Mouse (Mus musculus) testis, adult 2 months (tissue): ENCODE measurements around the gene Wdr43. TPM values are rescaled to one million over a fixed set of nuclear protein-coding genes. Genes with fewer than 3 reads are reported as not detected.
A peak's percentile ranks its signal among the peaks of the same experiment; 100 is the strongest.

Experiments
- H3K27ac ChIP-seq: fragments of 200-500 bp; 2 replicates; pipeline ENCODE4 v1.5.1; 2012; ENCODE audit warnings: low read depth, low read length; ENCODE audit not compliant: control insufficient read depth, insufficient read depth
- H3K27me3 ChIP-seq: fragments of 200-500 bp; 2 replicates; pipeline ENCODE4 v1.6.1; 2012; ENCODE audit warnings: mild to moderate bottlenecking, low read length, moderate library complexity; ENCODE audit not compliant: control insufficient read depth, insufficient read depth
- H3K36me3 ChIP-seq: fragments of 200-500 bp; 2 replicates; pipeline ENCODE4 v1.6.1; 2012; ENCODE audit warnings: mild to moderate bottlenecking, low read length; ENCODE audit not compliant: control insufficient read depth, insufficient read depth
- H3K4me1 ChIP-seq: fragments of 200-500 bp; 2 replicates; pipeline ENCODE4 v1.6.1; 2012; ENCODE audit warnings: low read length; ENCODE audit not compliant: control insufficient read depth, insufficient read depth
- H3K4me3 ChIP-seq: fragments of 200-500 bp; 2 replicates; pipeline ENCODE4 v1.5.1; 2012; ENCODE audit warnings: low read depth, mild to moderate bottlenecking, low read length, moderate library complexity, mixed read lengths; ENCODE audit not compliant: control insufficient read depth
- CTCF ChIP-seq: fragments of 200-500 bp; IDR thresholded peaks from 2 replicates; pipeline ENCODE4 v1.5.1; 2012; ENCODE audit warnings: low read depth, mild to moderate bottlenecking, inconsistent platforms, low read length, moderate library complexity; ENCODE audit not compliant: control insufficient read depth, insufficient read depth, insufficient replicate concordance
- POLR2A ChIP-seq: fragments of 200-500 bp; IDR thresholded peaks from 2 replicates; pipeline ENCODE4 v1.6.1; 2012; ENCODE audit warnings: low read depth, mild to moderate bottlenecking, inconsistent platforms, low read length, moderate library complexity; ENCODE audit not compliant: control insufficient read depth
- polyA plus RNA-seq: library from polyadenylated mRNA; depleted of rRNA; stranded (reverse); fragments of >200 nt; gene quantifications from 2 replicates; pipeline ENCODE4 v1.2.3, GENCODE M21; 2012; rRNA removed

Gene Wdr43
- polyA plus RNA-seq, 1 experiment = 5.7 TPM

DNA sequence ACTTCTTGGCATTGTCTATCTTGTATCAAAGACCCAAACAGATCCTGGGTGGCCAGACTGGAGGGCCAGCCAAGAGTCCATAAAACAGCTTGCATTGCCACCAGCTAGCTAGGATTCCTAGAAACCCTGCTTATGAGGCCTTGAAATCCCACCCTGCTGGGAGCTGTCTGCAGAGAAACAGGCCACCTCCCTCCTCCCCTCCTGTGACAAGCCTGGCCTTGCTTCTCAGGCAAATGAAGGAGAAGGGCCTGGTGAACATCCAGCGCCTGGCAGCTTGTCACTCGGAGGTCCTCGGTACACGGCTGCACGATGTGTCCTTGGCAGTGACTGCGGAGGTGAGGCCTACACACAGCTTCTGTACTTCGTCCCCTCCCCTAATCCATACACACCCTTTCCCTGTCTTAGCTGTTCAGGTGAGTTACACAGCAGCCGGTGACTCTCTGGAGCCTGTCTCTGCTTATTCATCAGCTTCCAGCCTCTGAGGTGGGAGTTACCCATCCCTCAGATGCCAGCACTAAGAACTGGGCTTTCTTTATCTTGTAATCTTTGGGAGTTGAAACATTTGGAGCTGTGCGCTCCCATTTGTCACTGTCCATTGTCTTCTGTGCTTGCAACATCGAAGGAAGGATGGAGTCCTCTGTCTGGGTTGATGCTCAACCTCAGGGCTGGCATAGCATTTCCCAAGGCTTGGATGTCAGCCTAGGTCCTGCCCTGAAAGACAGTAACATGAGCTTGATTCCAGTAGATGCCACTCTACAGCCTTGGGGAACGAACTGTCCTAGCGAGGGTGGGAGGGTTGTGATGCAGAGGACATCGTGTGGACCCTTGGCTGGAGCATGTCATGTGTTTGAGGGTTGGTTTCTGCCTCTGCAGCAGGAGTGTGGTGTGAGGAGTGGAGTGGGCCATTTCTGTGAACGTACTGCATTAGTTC, 90.1 kb downstream of the Wdr43 start:
- TF ChIP-seq CTCF (no peak), POLR2A (no peak)
- Histone ChIP-seq H3K4me3 (no peak overlapping the region), H3K27ac (0 out of 2 replicates have a peak overlapping the region, but pooled peaks have one; percentile 27), H3K27me3 (no peaks in the 10 kb centered on the region), H3K36me3 (no peaks in the 10 kb centered on the region), H3K4me1 (no peaks in the 10 kb centered on the region; the same call in 1 of the 2 replicates)

DNA sequence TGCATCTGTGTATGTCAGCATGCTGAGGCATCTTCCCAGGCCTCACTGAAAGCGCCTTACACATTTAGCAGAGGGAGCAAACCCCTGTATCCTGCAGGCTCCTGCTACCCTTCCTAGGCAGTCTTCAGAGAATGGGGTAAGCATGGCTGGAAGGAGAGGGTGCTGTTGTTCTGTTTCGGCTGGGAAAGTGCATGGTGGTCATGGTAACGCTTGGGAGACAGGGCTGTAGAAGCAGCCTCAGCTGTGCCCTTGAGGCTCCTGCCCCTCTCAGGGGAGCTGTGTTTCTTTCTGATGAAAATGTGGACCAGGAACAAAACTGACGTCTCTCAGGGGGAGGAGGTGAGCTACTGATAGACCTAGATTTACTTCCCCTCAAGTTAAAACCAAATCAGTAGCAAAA, 92.0 kb downstream of the Wdr43 start:
- Histone ChIP-seq H3K27me3 (no peaks in the 10 kb centered on the region), H3K36me3 (no peaks in the 10 kb centered on the region), H3K4me1 (no peaks in the 10 kb centered on the region; the same call in 1 of the 2 replicates), H3K4me3 (no peak overlapping the region), H3K27ac (no peak overlapping the region)
- no peak for TF ChIP-seq POLR2A
- no peak for TF ChIP-seq CTCF

Other genes with a start within 250 kb of the Wdr43 start
- 0.07 and 0.11 TPM in 2 replicates for gene Gm4707, start 156.0 kb upstream of the Wdr43 start, polyA plus RNA-seq
- 5.5 and 6.7 TPM in 2 replicates for gene Smchd1, start 140.6 kb upstream of the Wdr43 start, polyA plus RNA-seq
- gene Ndc80, start 89.0 kb upstream of the Wdr43 start, polyA plus RNA-seq = 3.0 and 3.7 TPM in 2 replicates
- 34.3 and 37.7 TPM in 2 replicates for gene Spdya, start 63.8 kb upstream of the Wdr43 start, polyA plus RNA-seq
- 1.7 TPM in 2 replicates for gene Togaram2, start 57.4 kb downstream of the Wdr43 start, polyA plus RNA-seq
- gene Pcare, start 137.0 kb downstream of the Wdr43 start, polyA plus RNA-seq = 1.4 and 1.8 TPM in 2 replicates
- 316 and 356 TPM in 2 replicates for gene Clip4, start 152.6 kb downstream of the Wdr43 start, polyA plus RNA-seq